Mouse (Mus musculus) C2C12 (cell line): ENCODE data around the gene Clstn1.

Experiments
- CTCF ChIP-seq: IDR thresholded peaks from one replicate; pipeline ENCODE4 v1.5.1; 2011; ENCODE audit not compliant: control insufficient read depth, insufficient read depth, insufficient read length
- MAX ChIP-seq: IDR thresholded peaks from one replicate; pipeline ENCODE4 v1.6.1; 2011; ENCODE audit warnings: mild to moderate bottlenecking, control low read depth
- MYOD1 ChIP-seq: IDR thresholded peaks from one replicate; pipeline ENCODE4 v1.6.1; 2011; ENCODE audit warnings: low read depth; ENCODE audit not compliant: control insufficient read depth, insufficient read length
- USF1 ChIP-seq: IDR thresholded peaks from one replicate; pipeline ENCODE4 v1.6.1; 2011; ENCODE audit warnings: low read depth, mild to moderate bottlenecking, control low read depth, moderate library complexity

GRCm38 (mm10) chr4:149619988-149620387, 33.7 kb downstream of the Clstn1 start:
- TF ChIP-seq CTCF (no peak), MYOD1 (no peak), MAX (no peak), USF1 (no peak)
